Comparison of ENCODE assay signal across 27 mouse cellular contexts in the genomic region with DNA sequence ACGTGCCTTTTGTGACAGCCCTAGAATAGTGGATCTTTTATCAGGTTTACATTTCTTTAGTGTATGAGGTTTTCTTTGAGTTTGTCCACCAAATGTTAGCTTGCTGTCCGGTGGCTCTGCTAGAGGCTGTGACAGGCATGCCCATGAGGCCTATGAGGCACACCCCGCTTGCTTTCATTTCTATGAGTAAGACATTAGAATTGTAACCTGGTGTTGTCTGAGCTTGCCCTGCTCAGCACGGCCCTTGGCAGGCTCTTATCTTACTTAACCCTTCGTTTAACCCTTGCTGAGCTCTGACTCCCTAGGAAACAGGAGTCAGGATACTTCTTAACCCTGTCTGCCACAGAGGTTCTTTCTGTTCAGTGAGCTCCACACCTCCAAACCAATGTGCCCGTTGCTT. TPM values are rescaled to one million over a fixed set of nuclear protein-coding genes. Genes with fewer than 3 reads are reported as not detected.
DNase-seq lines count a peak whose midpoint lies in the region; ATAC-seq and TF ChIP-seq lines count a peak whose summit lies in the region.
"Had no signal": no experiment of that assay in that cellular context is flagged by ENCODE, and none has a peak within 500 bp of the region (broad histone marks: within the 10 kb centered on the region; RNA-seq: fewer than 3 reads in every experiment).

No protein-coding gene starts in this region.

- H3K27ac ChIP-seq in limb, embryonic 13.5 days = no peak overlapping the region
- H3K27ac ChIP-seq in limb, embryonic 10.5 days = no peak overlapping the region
- H3K27ac ChIP-seq in MEL (ENCODE audit: control insufficient read depth, low read depth, low read length) = no peak overlapping the region
- peak overlapping the region; percentile 45; the same call in 1 of the 2 replicates for H3K27ac ChIP-seq in stomach, embryonic 15.5 days
- no peak overlapping the region for H3K27ac ChIP-seq in layer of hippocampus, adult 2 months
- no peak overlapping the region for H3K27ac ChIP-seq in midbrain, embryonic 14.5 days (replicated peaks; ENCODE audit: low read depth, low read length)
- H3K27ac ChIP-seq: embryonic facial prominence, embryonic 10.5 days; embryonic facial prominence, embryonic 15.5 days; forebrain, embryonic 13.5 days; heart, embryonic 15.5 days; hindbrain, postnatal 0 days; lung, embryonic 15.5 days; midbrain, embryonic 13.5 days had no signal

- no peak for DNase-seq in limb, embryonic 10.5 days (ENCODE audit: low spot score)
- peak; percentile 27 for DNase-seq in MEL (ENCODE audit: low read depth, low spot score)
- DNase-seq in layer of hippocampus, adult 2 months (ENCODE audit: low spot score in 2 of 2) = no peak
- no peak for DNase-seq in midbrain, embryonic 14.5 days
- DNase-seq: adrenal gland, adult 2 months; adrenal gland, postnatal 36 days; cerebellum, adult 18-20 months; cerebellum, postnatal 14 days; gastrocnemius, postnatal 10 days; kidney, postnatal 10 days; left cerebral cortex, postnatal 4 days; lung, postnatal 36 days; thymus, postnatal 4 days had no signal

- H3K79me2 ChIP-seq in MEL (ENCODE audit: control insufficient read depth, insufficient read depth, low read length, poor library complexity) = peaks cover 28% of the 10 kb centered on the region

- no peak for ATAC-seq in limb, embryonic 13.5 days (ENCODE audit: low FRiP score, low read depth)
- 0 out of 2 replicates have a peak, but pooled peaks have one; percentile 6 for ATAC-seq in erythroblast, adult 5-6 weeks (replicated peaks; ENCODE audit: low FRiP score, poor library complexity, severe bottlenecking)
- no peak for ATAC-seq in stomach, embryonic 15.5 days (ENCODE audit: insufficient read depth, low FRiP score, low read depth)
- ATAC-seq in midbrain, embryonic 14.5 days (ENCODE audit: low FRiP score, low TSS enrichment) = no peak
- ATAC-seq: activated CD4-positive, CD25-positive, alpha-beta regulatory T cell, adult 4 months; CD4-positive, CD25-positive, alpha-beta regulatory T cell, adult 4 months; forebrain, embryonic 13.5 days; hindbrain, postnatal 0 days; intestine, embryonic 16.5 days; midbrain, embryonic 13.5 days had no signal

- no peak for TF ChIP-seq RAD21 in MEL (IDR thresholded peaks at IDR 0.05; ENCODE audit: low read depth, low read length)

- no peak for TF ChIP-seq CTCF in MEL (IDR thresholded peaks at IDR 0.05 in 2 of 3, conservative IDR thresholded peaks at IDR 0.05 in 1 of 3; ENCODE audit: control insufficient read depth in 1 of 3, insufficient read depth in 1 of 3, low read depth in 2 of 3, low read length in 3 of 3, poor library complexity in 1 of 3, severe bottlenecking in 1 of 3)
- TF ChIP-seq CTCF in layer of hippocampus, adult 2 months (conservative IDR thresholded peaks at IDR 0.05) = no peak

- WGBS in limb, embryonic 13.5 days = 86% methylated on average over 6 of the region's 6 CpGs
- WGBS in limb, embryonic 10.5 days = 84% methylated on average over 6 of the region's 6 CpGs
- WGBS in stomach, embryonic 15.5 days = 66% methylated on average over 6 of the region's 6 CpGs
- WGBS in midbrain, embryonic 14.5 days = 88% methylated on average over 6 of the region's 6 CpGs

- H3K4me2 ChIP-seq in limb, embryonic 13.5 days (replicated peaks) = no peak overlapping the region
- H3K4me2 ChIP-seq in stomach, embryonic 15.5 days = no peak overlapping the region
- H3K4me2 ChIP-seq in midbrain, embryonic 14.5 days (ENCODE audit: low read length) = no peak overlapping the region
- H3K4me2 ChIP-seq: embryonic facial prominence, embryonic 15.5 days; forebrain, embryonic 13.5 days; heart, embryonic 15.5 days; lung, embryonic 15.5 days; midbrain, embryonic 13.5 days had no signal

- no peak for TF ChIP-seq EP300 in MEL (IDR thresholded peaks at IDR 0.05; ENCODE audit: low read depth in 1 of 2, low read length in 2 of 2)

- H3K9ac ChIP-seq in limb, embryonic 13.5 days = peak overlapping the region; percentile 35; the same call in 1 of the 2 replicates
- no peak overlapping the region for H3K9ac ChIP-seq in MEL (ENCODE audit: control insufficient read depth, low read depth, low read length, poor library complexity, severe bottlenecking)
- H3K9ac ChIP-seq in stomach, embryonic 15.5 days = no peak overlapping the region
- no peak overlapping the region for H3K9ac ChIP-seq in midbrain, embryonic 14.5 days (replicated peaks; ENCODE audit: low read length)
- H3K9ac ChIP-seq: embryonic facial prominence, embryonic 15.5 days; forebrain, embryonic 13.5 days; heart, embryonic 15.5 days; lung, embryonic 15.5 days; midbrain, embryonic 13.5 days had no signal

- no peaks in the 10 kb centered on the region for H3K27me3 ChIP-seq in limb, embryonic 13.5 days
- no peaks in the 10 kb centered on the region for H3K27me3 ChIP-seq in limb, embryonic 10.5 days (ENCODE audit: low read depth, poor library complexity, severe bottlenecking)
- no peaks in the 10 kb centered on the region for H3K27me3 ChIP-seq in MEL (ENCODE audit: control insufficient read depth in 1 of 2, insufficient read depth in 2 of 2, low read length in 2 of 2)
- H3K27me3 ChIP-seq in stomach, embryonic 15.5 days (replicated peaks) = no peaks in the 10 kb centered on the region
- no peaks in the 10 kb centered on the region for H3K27me3 ChIP-seq in midbrain, embryonic 14.5 days (ENCODE audit: control insufficient read depth, insufficient read depth, low read length)
- H3K27me3 ChIP-seq: embryonic facial prominence, embryonic 15.5 days; forebrain, embryonic 13.5 days; heart, embryonic 15.5 days; lung, embryonic 15.5 days; megakaryocyte, embryonic 14.5 days; midbrain, embryonic 13.5 days had no signal

- H3K4me1 ChIP-seq in limb, embryonic 13.5 days = peaks cover 13% of the 10 kb centered on the region
- H3K4me1 ChIP-seq in limb, embryonic 10.5 days = peaks cover 15% of the 10 kb centered on the region
- H3K4me1 ChIP-seq in MEL (ENCODE audit: control insufficient read depth in 1 of 2, insufficient read depth in 2 of 2, low read length in 2 of 2) = peaks cover 5 to 16% of the 10 kb centered on the region in 2 experiments; a peak in 3 of 4 replicates
- H3K4me1 ChIP-seq in stomach, embryonic 15.5 days = peaks cover 9% of the 10 kb centered on the region
- H3K4me1 ChIP-seq in midbrain, embryonic 14.5 days (ENCODE audit: control insufficient read depth, insufficient read depth, low read length) = peaks cover 14% of the 10 kb centered on the region

- no peaks in the 10 kb centered on the region for H3K9me3 ChIP-seq in limb, embryonic 13.5 days
- no peaks in the 10 kb centered on the region for H3K9me3 ChIP-seq in limb, embryonic 10.5 days (replicated peaks)
- no peaks in the 10 kb centered on the region for H3K9me3 ChIP-seq in MEL (replicated peaks; ENCODE audit: insufficient read depth, low read length)
- H3K9me3 ChIP-seq in stomach, embryonic 15.5 days = no peaks in the 10 kb centered on the region
- no peaks in the 10 kb centered on the region for H3K9me3 ChIP-seq in midbrain, embryonic 14.5 days (ENCODE audit: control insufficient read depth, low read length)
- H3K9me3 ChIP-seq: embryonic facial prominence, embryonic 10.5 days; embryonic facial prominence, embryonic 15.5 days; forebrain, embryonic 13.5 days; heart, embryonic 15.5 days; lung, embryonic 15.5 days; megakaryocyte, embryonic 14.5 days; midbrain, embryonic 13.5 days had no signal

- TF ChIP-seq POLR2A in MEL (IDR thresholded peaks at IDR 0.05; ENCODE audit: control insufficient read depth in 1 of 2, insufficient read depth in 1 of 2, low read depth in 1 of 2, low read length in 2 of 2, poor library complexity in 1 of 2) = no peak

- H3K36me3 ChIP-seq in limb, embryonic 13.5 days = peaks cover 56% of the 10 kb centered on the region
- peaks cover 67% of the 10 kb centered on the region for H3K36me3 ChIP-seq in limb, embryonic 10.5 days
- H3K36me3 ChIP-seq in MEL (ENCODE audit: control insufficient read depth in 1 of 2, insufficient read depth in 2 of 2, low read length in 2 of 2) = peaks cover 23 to 30% of the 10 kb centered on the region in 2 experiments
- peaks cover 31% of the 10 kb centered on the region for H3K36me3 ChIP-seq in stomach, embryonic 15.5 days
- peaks cover 43% of the 10 kb centered on the region for H3K36me3 ChIP-seq in midbrain, embryonic 14.5 days (ENCODE audit: control insufficient read depth, insufficient read depth, low read length)

- no peak overlapping the region for H3K4me3 ChIP-seq in limb, embryonic 13.5 days
- no peak overlapping the region for H3K4me3 ChIP-seq in limb, embryonic 10.5 days
- H3K4me3 ChIP-seq in MEL (ENCODE audit: control insufficient read depth in 1 of 2, insufficient read depth in 1 of 2, low read depth in 2 of 2, low read length in 2 of 2) = no peak overlapping the region
- H3K4me3 ChIP-seq in stomach, embryonic 15.5 days (replicated peaks) = no peak overlapping the region
- H3K4me3 ChIP-seq in layer of hippocampus, adult 2 months = no peak overlapping the region
- no peak overlapping the region for H3K4me3 ChIP-seq in midbrain, embryonic 14.5 days (replicated peaks; ENCODE audit: low read depth, low read length)
- H3K4me3 ChIP-seq: embryonic facial prominence, embryonic 10.5 days; embryonic facial prominence, embryonic 15.5 days; forebrain, embryonic 13.5 days; heart, embryonic 15.5 days; lung, embryonic 15.5 days; megakaryocyte, embryonic 14.5 days; midbrain, embryonic 13.5 days had no signal

TF ChIP-seq in MEL, 35 proteins besides CTCF, POLR2A, EP300 and RAD21 (continues in another document):
- TF ChIP-seq MYB (IDR thresholded peaks at IDR 0.05; ENCODE audit: low read depth, low read length) (no peak), GATA1 (IDR thresholded peaks at IDR 0.05; ENCODE audit: low read depth, low read length) (peak; percentile 45; the same call in 1 of the 2 replicates), SMC3 (IDR thresholded peaks at IDR 0.05; ENCODE audit: low read depth, low read length) (no peak), POLR2AphosphoS2 (IDR thresholded peaks at IDR 0.05; ENCODE audit: low read length) (peak; percentile 21; the same call in 1 of the 2 replicates), USF1 (IDR thresholded peaks at IDR 0.05; ENCODE audit: low read depth, low read length) (no peak), ZKSCAN1 (IDR thresholded peaks at IDR 0.05; ENCODE audit: low read depth, low read length) (no peak), KAT2A (conservative IDR thresholded peaks at IDR 0.05; ENCODE audit: low read depth, low read length) (no peak)

RNA-seq across cellular contexts. Expression of gene Slc9a8, which starts 3.9 kb away (rescaled TPM):
- polyA plus RNA-seq in limb, embryonic 13.5 days (2015; fragmentation: Nextera tagmentation; extraction: Ambion mirVana) = 23.2 and 23.8 TPM in 2 replicates
- 28.2 and 32.0 TPM in 2 replicates for polyA plus RNA-seq in limb, embryonic 10.5 days (2016; fragmentation: Nextera tagmentation; extraction: Ambion mirVana)
- 15.6 and 16.7 TPM in 2 replicates for total RNA-seq in MEL (2012; rRNA removed)
- polyA plus RNA-seq in MEL (2012; ENCODE audit: insufficient read depth in 1 of 2, insufficient read length in 2 of 2, low read depth in 1 of 2, low replicate concordance in 2 of 2, missing spikeins in 1 of 2) = 10 to 100 TPM in 1 of 2 experiments, not detected in 1; 25.8 TPM
- 123 and 129 TPM in 2 replicates for total RNA-seq in erythroblast, adult 5-6 weeks (2015; ENCODE audit: low replicate concordance)
- 111 and 194 TPM in 2 replicates for total RNA-seq in erythroblast, adult 5-6 weeks (2017; ENCODE audit: low replicate concordance)
- polyA plus RNA-seq in stomach, embryonic 15.5 days (2015; fragmentation: Nextera tagmentation; extraction: Ambion mirVana) = 20.5 and 25.0 TPM in 2 replicates
- 10 to 100 TPM; 33.2 to 34.5 TPM for total RNA-seq in layer of hippocampus, adult 2 months (2021)
- polyA plus RNA-seq in midbrain, embryonic 14.5 days (2014; fragmentation: Nextera tagmentation; extraction: Ambion mirVana) = 15.5 and 19.2 TPM in 2 replicates
